Mouse (Mus musculus) left cerebral cortex, adult 2 months (tissue): ENCODE measurements around the gene Prune1. TPM values are rescaled to one million over a fixed set of nuclear protein-coding genes. Genes with fewer than 3 reads are reported as not detected.
"Not testable (repeated sequence)": the region's sequence is repeated elsewhere in the genome, so short reads cannot be mapped to it uniquely, and the experiment has no call there.

ENCODE experiments used
- DNase-seq, 2 experiments: peaks; one replicate each; pipeline ENCODE4 v3.0.0; 2021 to 2022; ENCODE audit warnings: low spot score in 2 of 2, mixed read lengths in 1 of 2; ENCODE audit errors: extremely low spot score in 1 of 2
- H3K27ac ChIP-seq: fragments of 200-600 bp; 2 replicates; pipeline ENCODE4 v1.8.1; 2022
- H3K4me3 ChIP-seq: fragments of 200-600 bp; 2 replicates; pipeline ENCODE4 v1.8.1; 2022
- CTCF ChIP-seq: fragments of 200-600 bp; IDR thresholded peaks from 2 replicates; pipeline ENCODE4 v1.8.1; 2022; ENCODE audit warnings: antibody characterized with exemption, mild to moderate bottlenecking, moderate library complexity
- intact Hi-C: fragments of 180-260 bp; cut with DNase I; formaldehyde crosslinking; loops from one replicate; pipeline ENCODE4 v1.15.1; 2025
- total RNA-seq, 2 experiments: library from RNA; stranded (reverse); gene quantifications; 2 replicates each; pipeline ENCODE4 v1.2.3; 2021

The Prune1 gene
- total RNA-seq, 2 experiments from 2014 or later, result 22.1 to 23.5 TPM

DNA sequence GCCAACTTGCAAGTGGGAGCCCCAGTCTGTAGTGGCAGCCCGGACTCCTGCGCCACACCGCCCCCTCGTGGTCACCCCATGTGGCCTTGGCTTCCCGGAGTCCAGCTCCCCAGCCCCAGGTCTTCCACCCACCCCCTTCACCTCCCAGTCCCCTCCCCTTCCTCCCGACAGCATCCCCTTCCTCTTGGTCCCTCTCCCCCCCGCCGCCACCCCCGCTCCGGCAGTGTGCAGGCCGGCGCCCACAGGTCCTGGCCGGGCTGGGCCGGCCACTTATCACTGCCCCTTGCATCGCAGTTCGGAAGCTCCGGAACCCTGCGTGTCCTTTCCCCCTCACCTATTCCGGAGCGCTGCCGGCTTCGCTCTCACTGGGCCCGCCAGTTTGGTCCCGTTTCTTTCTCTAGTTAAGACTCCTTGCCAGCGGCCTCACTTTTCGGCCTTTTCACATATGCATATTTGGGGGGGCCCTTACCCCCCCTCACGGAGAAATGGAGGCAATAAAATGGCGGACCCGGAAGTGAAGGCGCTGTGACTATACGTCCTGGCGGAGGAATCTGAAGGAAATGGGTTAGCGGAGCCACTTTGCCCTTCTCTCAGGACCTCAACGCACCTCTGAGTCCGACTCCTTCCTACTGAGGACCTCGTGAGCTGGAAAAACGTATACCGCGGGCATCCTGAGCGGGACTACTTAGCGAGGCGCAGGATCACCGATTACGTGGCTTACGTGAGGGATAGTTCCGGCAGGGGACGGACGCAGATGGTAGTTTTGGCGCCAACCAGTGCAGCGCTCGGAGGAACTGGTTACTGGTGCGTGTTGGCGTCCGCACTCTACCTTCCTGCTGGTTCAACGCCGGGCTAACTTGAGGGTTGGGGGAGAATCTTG, 64.4 kb downstream of the Prune1 start, which contains the start of gene Gabpb2:
Gabpb2 (minus strand) TSS at position 662 of the 880 bp plus-strand sequence.
- Histone ChIP-seq H3K27ac (peak within 1 kb of the TSS; percentile 99), H3K4me3 (peak within 1 kb of the TSS; percentile 80)
- TF ChIP-seq CTCF, result peak; percentile 88
- DNase-seq, result peak; percentile 88 to 90
- intact Hi-C loops, result loop anchor here (1.0 to 5.0 kb wide), 4 partner anchors 11 to 77 kb away; partner anchors contain the start of genes Cdc42se1 and Mindy1

DNA sequence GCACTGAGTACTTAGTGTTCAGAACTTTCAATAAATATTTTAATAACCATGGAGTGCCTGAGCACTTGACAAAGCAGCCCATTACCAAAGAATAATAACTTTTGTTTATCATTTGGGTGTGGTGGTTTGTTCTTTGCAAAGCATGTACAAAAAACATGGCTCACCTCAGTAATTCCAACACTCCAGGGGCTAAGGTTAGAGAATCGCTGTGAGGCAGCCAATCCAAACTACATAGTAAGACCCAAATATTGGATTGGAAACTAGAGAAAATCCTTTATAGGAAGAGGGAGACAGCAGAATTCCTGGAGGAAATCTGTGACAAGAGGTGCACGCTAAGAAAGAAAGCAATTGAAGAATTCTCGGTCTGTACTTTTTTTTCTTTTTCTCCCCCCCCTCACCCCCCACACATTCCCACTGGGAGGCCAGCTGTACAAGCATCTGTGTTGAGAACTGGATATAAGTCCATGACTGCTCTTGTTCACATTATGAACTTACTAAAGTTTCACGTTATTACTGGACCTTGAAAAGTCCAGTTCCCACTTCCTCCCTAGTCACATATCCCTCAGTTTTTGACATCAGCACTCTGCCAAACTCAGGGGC, 65.1 kb downstream of the Prune1 start:
- Histone ChIP-seq H3K27ac (peak overlapping the region; percentile 99; the same call in 1 of the 2 replicates), H3K4me3 (peak overlapping the region; percentile 80)
- DNase-seq, result no peak
- intact Hi-C loops, result loop anchor here (1.0 to 5.0 kb wide), 4 partner anchors 12 to 76 kb away; partner anchors contain the start of genes Cdc42se1 and Mindy1
- TF ChIP-seq CTCF, result no peak

DNA sequence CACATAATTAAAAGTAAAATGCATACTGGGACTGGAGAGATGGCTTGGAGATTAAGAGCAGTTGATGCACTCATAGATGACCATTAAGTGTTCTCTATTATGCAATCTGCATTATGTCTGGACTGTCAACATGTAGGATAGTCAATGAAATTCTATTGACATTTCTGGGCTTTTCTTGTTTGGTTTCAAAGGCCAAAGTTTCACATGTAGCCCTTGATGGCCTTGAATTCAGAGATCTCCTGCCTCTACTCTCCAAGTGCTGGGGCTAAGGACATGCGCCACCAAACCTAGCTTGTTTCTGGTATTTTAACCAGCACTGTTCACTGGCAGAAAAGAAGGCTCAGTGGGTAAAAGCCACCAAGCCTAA, 68.3 kb downstream of the Prune1 start:
- Histone ChIP-seq H3K27ac (no peak overlapping the region), H3K4me3 (no peak overlapping the region)
- intact Hi-C loops, result no loop called here
- no peak for TF ChIP-seq CTCF
- DNase-seq, result no peak

DNA sequence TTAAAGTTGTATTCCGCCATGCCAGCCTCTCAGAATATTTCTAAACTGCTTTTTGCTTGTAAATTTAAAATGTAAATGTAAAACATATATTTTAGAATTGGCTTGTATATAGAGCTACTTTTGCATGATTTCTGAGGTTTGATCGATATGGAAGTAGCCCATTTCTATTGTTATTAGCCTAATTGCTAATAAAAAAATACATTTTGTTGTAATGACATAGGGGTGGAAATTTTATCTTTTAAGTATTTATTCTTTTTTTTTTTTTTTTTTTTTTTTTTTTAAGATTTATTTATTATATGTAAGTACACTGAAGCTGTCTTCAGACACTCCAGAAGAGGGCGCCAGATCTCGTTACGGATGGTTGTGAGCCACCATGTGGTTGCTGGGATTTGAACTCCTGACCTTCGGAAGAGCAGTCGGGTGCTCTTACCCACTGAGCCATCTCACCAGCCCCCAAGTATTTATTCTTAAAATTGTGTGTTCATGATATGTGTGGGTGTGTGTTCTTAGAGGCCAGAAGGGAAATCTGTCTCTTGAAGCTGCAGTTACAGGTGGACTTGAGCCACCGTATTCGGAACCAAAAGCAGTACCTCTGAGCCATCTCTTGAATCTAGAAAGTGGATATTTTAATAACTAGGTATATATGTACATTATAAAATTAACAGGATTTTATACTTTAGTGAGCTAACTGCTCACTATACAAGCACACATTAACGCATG, 68.8 kb downstream of the Prune1 start:
- H3K4me3 ChIP-seq, intact Hi-C loops, DNase-seq, H3K27ac ChIP-seq: not testable (repeated sequence)

DNA sequence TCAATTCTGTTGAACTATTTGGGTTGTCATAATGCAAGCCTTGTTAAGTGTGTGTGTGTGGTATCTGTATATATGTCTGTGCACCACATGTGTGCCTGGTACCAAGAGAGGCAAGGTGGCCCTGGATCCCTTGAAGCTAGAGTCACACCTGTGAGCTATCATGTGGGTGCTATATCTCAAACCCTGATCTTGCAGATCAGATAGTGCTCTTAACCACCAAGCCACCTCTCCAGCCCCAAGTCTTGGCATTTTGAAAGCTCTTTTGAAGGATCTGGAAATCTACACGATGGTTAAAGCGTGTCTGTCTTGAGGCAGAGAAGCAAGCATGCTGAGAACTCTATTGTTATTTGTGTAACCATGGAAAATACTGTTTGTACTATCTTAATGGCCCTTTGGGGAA, 71.3 kb downstream of the Prune1 start:
- Histone ChIP-seq H3K27ac (no peak overlapping the region), H3K4me3 (no peak overlapping the region)
- intact Hi-C loops, result no loop called here
- no peak for TF ChIP-seq CTCF
- no peak for DNase-seq

DNA sequence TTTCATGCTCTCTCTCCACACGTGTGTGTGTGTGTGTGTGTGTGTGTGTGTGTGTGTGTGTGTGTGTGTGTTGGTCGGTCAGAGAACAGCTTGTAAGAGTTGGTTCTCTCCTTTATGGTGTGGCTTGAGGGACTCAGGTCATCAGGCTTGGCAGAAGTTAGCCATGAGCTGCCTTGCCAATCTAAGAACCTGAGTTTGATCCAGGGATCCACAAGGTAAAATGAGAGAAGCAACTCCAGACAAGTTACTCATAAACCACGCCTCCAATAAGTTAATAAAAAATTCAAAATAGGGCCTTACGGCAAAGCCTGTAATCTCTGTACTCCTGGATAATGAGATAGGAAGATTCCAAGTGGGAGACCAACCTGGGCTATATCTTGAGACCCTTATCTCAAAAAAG, 73.6 kb downstream of the Prune1 start:
- no peak overlapping the region for H3K4me3 ChIP-seq
- H3K27ac ChIP-seq, result no peak overlapping the region
- no peak for DNase-seq
- intact Hi-C loops, result no loop called here
- TF ChIP-seq CTCF, result no peak

DNA sequence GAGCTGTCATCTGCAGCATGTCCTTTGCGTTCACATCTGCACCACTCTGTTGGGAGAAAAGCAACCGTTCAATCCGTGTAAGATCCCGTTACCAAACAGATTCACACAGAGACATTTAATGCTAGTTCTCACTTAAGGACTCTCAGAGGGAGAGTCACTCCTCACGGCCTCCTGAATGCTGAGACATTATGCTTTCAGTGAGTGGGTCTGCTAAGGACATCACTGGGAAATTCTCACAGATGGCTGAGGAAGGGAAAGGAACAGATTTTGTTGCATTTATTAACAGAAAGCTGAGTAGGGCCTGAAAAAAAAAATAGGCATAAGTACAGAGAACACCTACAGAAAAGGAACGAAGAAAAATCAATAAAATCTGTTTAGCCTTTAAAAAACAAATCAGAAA, 78.0 kb downstream of the Prune1 start:
- peak overlapping the region; percentile 13; the same call in 1 of the 2 replicates for H3K27ac ChIP-seq
- intact Hi-C loops, result no loop called here
- no peak for DNase-seq
- H3K4me3 ChIP-seq, result no peak overlapping the region
- TF ChIP-seq CTCF, result no peak

Other genes starting within 250 kb of the Prune1 start
- 100 to 1,000 TPM; 156 to 164 TPM for gene Psmd4, start 239.5 kb downstream of the Prune1 start, total RNA-seq
- 10 to 100 TPM; 58.2 to 58.5 TPM for gene Pip5k1a, start 175.1 kb downstream of the Prune1 start, total RNA-seq
- gene Vps72, start 171.1 kb downstream of the Prune1 start, total RNA-seq, result 10 to 100 TPM; 42.1 to 43.1 TPM
- under 1 TPM in 1 of 2 experiments, not detected in 1; 0.82 TPM for gene Tmod4, start 157.6 kb downstream of the Prune1 start, total RNA-seq
- 10 to 100 TPM; 45.6 to 49.7 TPM for gene Scnm1, start 148.1 kb downstream of the Prune1 start, total RNA-seq
- 10 to 100 TPM; 13.5 to 16.1 TPM for gene Lysmd1, start 148.0 kb downstream of the Prune1 start, total RNA-seq
- 1 to 10 TPM; 2.5 to 2.6 TPM for gene Tnfaip8l2, start 139.7 kb downstream of the Prune1 start, total RNA-seq
- 10 to 100 TPM; 24.8 to 26.5 TPM for gene Sema6c, start 121.6 kb downstream of the Prune1 start, total RNA-seq
- gene Gabpb2, start 64.2 kb downstream of the Prune1 start, total RNA-seq, result 10 to 100 TPM; 10.9 to 11.8 TPM
- gene Cdc42se1, start 53.3 kb downstream of the Prune1 start, total RNA-seq, result 10 to 100 TPM; 67.5 to 70.3 TPM
- gene Mllt11, start 49.9 kb downstream of the Prune1 start, total RNA-seq, result 100 to 1,000 TPM; 272 to 277 TPM
- under 1 TPM; 0.20 to 0.61 TPM for gene Gm128, start 40.5 kb downstream of the Prune1 start, total RNA-seq
- gene Bnipl, start 30.9 kb downstream of the Prune1 start, total RNA-seq, result under 1 TPM; 0.61 to 0.87 TPM
- 10 to 100 TPM; 19.9 to 21.5 TPM for gene Mindy1, start 731 bp downstream of the Prune1 start, total RNA-seq
- gene Anxa9, start 25.1 kb upstream of the Prune1 start, total RNA-seq, result under 1 TPM; 0.61 to 1.00 TPM
- 10 to 100 TPM; 37.4 to 42.2 TPM for gene Cers2, start 32.7 kb upstream of the Prune1 start, total RNA-seq
- gene Setdb1, start 75.1 kb upstream of the Prune1 start, total RNA-seq, result 10 to 100 TPM; 35.7 to 37.2 TPM
- not detected for gene 4930558C23Rik, start 120.8 kb upstream of the Prune1 start, total RNA-seq
- gene Arnt, start 152.3 kb upstream of the Prune1 start, total RNA-seq, result 10 to 100 TPM; 39.1 to 43.3 TPM
- 1 to 10 TPM; 4.3 to 5.5 TPM for gene Ctsk, start 217.2 kb upstream of the Prune1 start, total RNA-seq
- gene Ctss, start 244.7 kb upstream of the Prune1 start, total RNA-seq, result 10 to 100 TPM; 55.2 to 56.9 TPM